Mouse (Mus musculus) limb, embryonic 15.5 days (tissue): Measurements from ENCODE around the gene Gm45713. TPM values are rescaled to one million over a fixed set of nuclear protein-coding genes. Genes with fewer than 3 reads are reported as not detected.
A peak's percentile ranks its signal among the peaks of the same experiment; 100 is the strongest.

ENCODE experiments used
- ATAC-seq: fragments of 200-750 bp; cut with Nextera tagmentation; 2 replicates; pipeline ENCODE4 v1.8.0; 2017; ENCODE audit warnings: low read depth, moderate TSS enrichment; ENCODE audit not compliant: insufficient number of reproducible peaks, low FRiP score, low TSS enrichment
- H3K27ac ChIP-seq: fragments of 300-500 bp; sonication (generic); 2 replicates; pipeline ENCODE4 v1.5.1; 2015; ENCODE audit warnings: moderate library complexity, mild to moderate bottlenecking, inconsistent platforms
- H3K27me3 ChIP-seq: fragments of 300-500 bp; sonication (generic); 2 replicates; pipeline ENCODE4 v1.6.1; 2015; ENCODE audit warnings: inconsistent platforms
- H3K36me3 ChIP-seq: fragments of 300-500 bp; sonication (generic); 2 replicates; pipeline ENCODE4 v1.6.1; 2015; ENCODE audit warnings: inconsistent platforms
- H3K4me1 ChIP-seq: fragments of 300-500 bp; sonication (generic); 2 replicates; pipeline ENCODE4 v1.6.1; 2015; ENCODE audit warnings: inconsistent platforms
- H3K4me2 ChIP-seq: fragments of 300-500 bp; sonication (generic); 2 replicates; pipeline ENCODE4 v1.6.1; 2015; ENCODE audit warnings: mild to moderate bottlenecking, inconsistent platforms
- H3K4me3 ChIP-seq: fragments of 300-500 bp; sonication (generic); 2 replicates; pipeline ENCODE4 v1.5.1; 2015; ENCODE audit warnings: mild to moderate bottlenecking, inconsistent platforms
- H3K9ac ChIP-seq: fragments of 300-500 bp; sonication (generic); 2 replicates; pipeline ENCODE4 v1.6.1; 2015; ENCODE audit warnings: inconsistent platforms
- H3K9me3 ChIP-seq: fragments of 300-500 bp; sonication (generic); 2 replicates; pipeline ENCODE4 v1.6.1; 2016; ENCODE audit warnings: inconsistent platforms
- WGBS: fragments of 180-500 bp; shearing (Covaris S2); methylation state at CpG from one replicate; pipeline ENCODE4 v1.1.7; 2015; 5-methylcytosine and 5-hydroxymethylcytosine counted together
- polyA plus RNA-seq: library from polyadenylated mRNA; unstranded; fragments of >200 nt; fragmentation: Nextera tagmentation; extraction: Ambion mirVana; gene quantifications from 2 replicates; pipeline ENCODE4 v1.2.1, GENCODE M21; 2015

Gm45713 gene
- polyA plus RNA-seq, 1 experiment from 2014 or later = not detected

GRCm38 (mm10) chr7:45162551-45162950, 26.5 kb upstream of the Gm45713 start:
- no peak for ATAC-seq
- peaks cover 19% of the 10 kb centered on the region for H3K4me1 ChIP-seq

GRCm38 (mm10) chr7:45161612-45162473, 25.8 kb upstream of the Gm45713 start:
- Histone ChIP-seq H3K4me1 (peaks cover 19% of the 10 kb centered on the region), H3K9ac (no peak overlapping the region), H3K36me3 (peaks cover 39% of the 10 kb centered on the region), H3K27me3 (peaks cover 46% of the 10 kb centered on the region), H3K4me3 (peak overlapping the region; percentile 45), H3K9me3 (no peaks in the 10 kb centered on the region), H3K27ac (peak overlapping the region; percentile 28; the same call in 1 of the 2 replicates), H3K4me2 (peak overlapping the region; percentile 80)
- ATAC-seq = peak; percentile 92
- 4% methylated on average over 35 of the region's 35 CpGs for WGBS

More at GRCm38 (mm10) chr7:45162551-45162950, 26.5 kb upstream of the Gm45713 start:
- peaks cover 53% of the 10 kb centered on the region for H3K27me3 ChIP-seq
- H3K36me3 ChIP-seq = peaks cover 34% of the 10 kb centered on the region
- no peaks in the 10 kb centered on the region for H3K9me3 ChIP-seq
- no peak overlapping the region for H3K27ac ChIP-seq
- 26% methylated on average over 6 of the region's 6 CpGs for WGBS
- peak overlapping the region; percentile 80 for H3K4me2 ChIP-seq
- H3K4me3 ChIP-seq = peak overlapping the region; percentile 45
- H3K9ac ChIP-seq = no peak overlapping the region; the same call in 1 of the 2 replicates

GRCm38 (mm10) chr7:45160866-45161265, 24.8 kb upstream of the Gm45713 start:
- H3K4me3 ChIP-seq = no peak overlapping the region
- ATAC-seq = no peak
- H3K27ac ChIP-seq = no peak overlapping the region
- H3K27me3 ChIP-seq = peaks cover 36% of the 10 kb centered on the region
- H3K4me2 ChIP-seq = no peak overlapping the region
- peaks cover 19% of the 10 kb centered on the region for H3K4me1 ChIP-seq
- no peaks in the 10 kb centered on the region for H3K9me3 ChIP-seq
- H3K36me3 ChIP-seq = peaks cover 39% of the 10 kb centered on the region
- 90% methylated on average over 3 of the region's 3 CpGs for WGBS
- H3K9ac ChIP-seq = no peak overlapping the region

- Histone ChIP-seq H3K4me3 (no peak overlapping the region), H3K9ac (no peak overlapping the region), H3K27ac (no peak overlapping the region), H3K4me1 (peaks cover 21% of the 10 kb centered on the region), H3K9me3 (no peaks in the 10 kb centered on the region), H3K36me3 (peaks cover 39% of the 10 kb centered on the region), H3K27me3 (peaks cover 31% of the 10 kb centered on the region), H3K4me2 (no peak overlapping the region)
- ATAC-seq = no peak
- WGBS = 95% methylated on average over 6 of the region's 6 CpGs
Observed at GRCm38 (mm10) chr7:45160316-45160800, 24.3 kb upstream of the Gm45713 start.

GRCm38 (mm10) chr7:45158991-45159390, 23.0 kb upstream of the Gm45713 start:
- H3K4me2 ChIP-seq = no peak overlapping the region
- no peak overlapping the region for H3K4me3 ChIP-seq
- H3K36me3 ChIP-seq = peaks cover 39% of the 10 kb centered on the region
- H3K9ac ChIP-seq = no peak overlapping the region
- WGBS = 89% methylated on average over 6 of the region's 6 CpGs
- no peak for ATAC-seq
- H3K27me3 ChIP-seq = peaks cover 17% of the 10 kb centered on the region
- H3K27ac ChIP-seq = no peak overlapping the region
- H3K4me1 ChIP-seq = peaks cover 25% of the 10 kb centered on the region
- H3K9me3 ChIP-seq = no peaks in the 10 kb centered on the region

- H3K27ac ChIP-seq = no peak overlapping the region
Observed at GRCm38 (mm10) chr7:45157459-45157858, 21.4 kb upstream of the Gm45713 start.

GRCm38 (mm10) chr7:45156206-45156605, 20.2 kb upstream of the Gm45713 start:
- peaks cover 14% of the 10 kb centered on the region; the same call in 1 of the 2 replicates for H3K4me1 ChIP-seq
- ATAC-seq = no peak
- H3K27me3 ChIP-seq = no peaks in the 10 kb centered on the region
- no peak overlapping the region for H3K27ac ChIP-seq
- WGBS = 95% methylated on average over 15 of the region's 15 CpGs
- peaks cover 39% of the 10 kb centered on the region for H3K36me3 ChIP-seq
- H3K4me2 ChIP-seq = no peak overlapping the region
- no peak overlapping the region for H3K4me3 ChIP-seq
- H3K9me3 ChIP-seq = no peaks in the 10 kb centered on the region
- no peak overlapping the region for H3K9ac ChIP-seq

More at GRCm38 (mm10) chr7:45157459-45157858, 21.4 kb upstream of the Gm45713 start:
- Histone ChIP-seq H3K9ac (no peak overlapping the region), H3K4me2 (no peak overlapping the region), H3K9me3 (no peaks in the 10 kb centered on the region), H3K4me1 (peaks cover 21% of the 10 kb centered on the region), H3K27me3 (peaks cover 2% of the 10 kb centered on the region), H3K4me3 (no peak overlapping the region), H3K36me3 (peaks cover 39% of the 10 kb centered on the region)
- ATAC-seq = no peak
- 87% methylated on average over 14 of the region's 14 CpGs for WGBS

GRCm38 (mm10) chr7:45155590-45155989, 19.6 kb upstream of the Gm45713 start:
- Histone ChIP-seq H3K36me3 (peaks cover 35% of the 10 kb centered on the region), H3K4me2 (no peak overlapping the region), H3K27me3 (no peaks in the 10 kb centered on the region), H3K4me3 (no peak overlapping the region), H3K4me1 (peaks cover 14% of the 10 kb centered on the region; the same call in 1 of the 2 replicates), H3K9ac (no peak overlapping the region), H3K27ac (peak overlapping the region; percentile 99; the same call in 1 of the 2 replicates), H3K9me3 (no peaks in the 10 kb centered on the region)
- no peak for ATAC-seq
- WGBS = 80% methylated on average over 9 of the region's 9 CpGs

GRCm38 (mm10) chr7:45154993-45155514, 19.0 kb upstream of the Gm45713 start:
- no peak for ATAC-seq
- H3K27ac ChIP-seq = peak overlapping the region; percentile 99; the same call in 1 of the 2 replicates
- no peaks in the 10 kb centered on the region for H3K9me3 ChIP-seq
- H3K4me2 ChIP-seq = peak overlapping the region; percentile 58
- H3K27me3 ChIP-seq = no peaks in the 10 kb centered on the region
- H3K9ac ChIP-seq = no peak overlapping the region
- H3K4me1 ChIP-seq = peaks cover 14% of the 10 kb centered on the region; the same call in 1 of the 2 replicates
- H3K4me3 ChIP-seq = peak overlapping the region; percentile 78
- H3K36me3 ChIP-seq = peaks cover 29% of the 10 kb centered on the region
- 75% methylated on average over 12 of the region's 12 CpGs for WGBS

GRCm38 (mm10) chr7:45154096-45154992, 18.3 kb upstream of the Gm45713 start, which contains the start of the genes Pih1d1 and Aldh16a1:
Gene Pih1d1 (plus strand): TSS chr7:45154303.
Gene Aldh16a1 (minus strand): TSS chr7:45154584.
- Histone ChIP-seq H3K4me2 (peak within 1 kb of the TSS; percentile 58), H3K9ac (peak within 1 kb of the TSS; percentile 85), H3K27ac (peak within 1 kb of the TSS; percentile 99), H3K4me3 (peak within 1 kb of the TSS; percentile 78), H3K9me3 (no peaks in the 10 kb centered on the region), H3K27me3 (no peaks in the 10 kb centered on the region), H3K4me1 (peaks cover 14% of the 10 kb centered on the region; the same call in 1 of the 2 replicates), H3K36me3 (peaks cover 22% of the 10 kb centered on the region)
- WGBS = 3% methylated on average over 69 of the region's 69 CpGs
- peak; percentile 95 for ATAC-seq

- Histone ChIP-seq H3K27me3 (no peaks in the 10 kb centered on the region), H3K9ac (peak overlapping the region; percentile 85), H3K4me3 (peak overlapping the region; percentile 78), H3K27ac (peak overlapping the region; percentile 99), H3K4me2 (peak overlapping the region; percentile 58), H3K4me1 (peaks cover 14% of the 10 kb centered on the region; the same call in 1 of the 2 replicates), H3K9me3 (no peaks in the 10 kb centered on the region), H3K36me3 (peaks cover 18% of the 10 kb centered on the region)
- WGBS = 2% methylated on average over 5 of the region's 5 CpGs
- ATAC-seq = no peak
Observed at GRCm38 (mm10) chr7:45153586-45153985, 17.6 kb upstream of the Gm45713 start.
